Mouse (Mus musculus): Measurements from ENCODE around the gene Pald1. TPM values are rescaled to one million over a fixed set of nuclear protein-coding genes. Genes with fewer than 3 reads are reported as not detected.

Pald1 gene
- total and polyA plus RNA-seq, 3 experiments = 2.9 to 6.4 TPM; not detected in 1

DNA sequence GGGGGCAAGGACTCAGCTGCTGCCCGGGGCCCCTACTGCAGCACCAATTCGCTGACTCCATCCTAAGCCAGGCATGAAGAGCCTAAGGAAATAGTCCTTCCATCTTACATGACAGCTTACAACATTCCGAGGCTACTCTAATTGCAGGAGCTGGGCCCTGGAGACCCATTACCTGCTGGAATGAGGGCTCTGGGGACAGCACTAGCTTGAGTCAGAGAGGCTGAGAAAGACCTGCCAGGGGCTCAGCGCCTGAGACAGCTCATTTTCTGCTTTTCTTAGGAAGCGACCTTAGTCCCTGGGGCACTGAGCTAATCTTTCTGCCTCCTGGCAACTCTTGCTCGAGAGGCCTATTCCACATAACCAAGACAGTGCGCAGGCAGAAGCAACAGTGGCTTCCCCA is 54.4 kb downstream of the Pald1 start:
- Histone ChIP-seq H3K9ac (ENCODE audit: control insufficient read depth, low read depth, low read length, poor library complexity, severe bottlenecking) (no peak overlapping the region), H3K79me2 (ENCODE audit: control insufficient read depth, insufficient read depth, low read length, poor library complexity) (no peaks in the 10 kb centered on the region), H3K27ac (ENCODE audit: control insufficient read depth, low read depth, low read length) (no peak overlapping the region), H3K36me3 (ENCODE audit: control insufficient read depth in 1 of 2, insufficient read depth in 2 of 2, low read length in 2 of 2) (no peaks in the 10 kb centered on the region), H3K27me3 (ENCODE audit: control insufficient read depth in 1 of 2, insufficient read depth in 2 of 2, low read length in 2 of 2) (no peaks in the 10 kb centered on the region), H3K4me1 (ENCODE audit: control insufficient read depth in 1 of 2, insufficient read depth in 2 of 2, low read length in 2 of 2) (no peaks in the 10 kb centered on the region), H3K9me3 (replicated peaks; ENCODE audit: insufficient read depth, low read length) (no peaks in the 10 kb centered on the region), H3K4me3 (ENCODE audit: control insufficient read depth in 1 of 2, insufficient read depth in 1 of 2, low read depth in 2 of 2, low read length in 2 of 2) (no peak overlapping the region)
- no peak for DNase-seq (ENCODE audit: low read depth, low spot score)
- no peak for TF ChIP-seq ZNF384 (IDR thresholded peaks at IDR 0.05; ENCODE audit: low read depth, low read length)
- TF ChIP-seq KAT2A (conservative IDR thresholded peaks at IDR 0.05; ENCODE audit: low read depth, low read length) = no peak
- TF ChIP-seq ELF1 (IDR thresholded peaks at IDR 0.05; ENCODE audit: low read depth, low read length) = no peak
- TF ChIP-seq MAZ (IDR thresholded peaks at IDR 0.05; ENCODE audit: low read depth, low read length) = no peak
- no peak for TF ChIP-seq MXI1 (IDR thresholded peaks at IDR 0.05; ENCODE audit: low read depth, low read length)
- no peak for TF ChIP-seq UBTF (IDR thresholded peaks at IDR 0.05; ENCODE audit: borderline replicate concordance, insufficient read depth, low read depth, low read length)
- TF ChIP-seq CHD1 (IDR thresholded peaks at IDR 0.05; ENCODE audit: low read depth, low read length) = no peak
- TF ChIP-seq GABPA (IDR thresholded peaks at IDR 0.05; ENCODE audit: low read depth, low read length) = no peak
- no peak for TF ChIP-seq ZKSCAN1 (IDR thresholded peaks at IDR 0.05; ENCODE audit: low read depth, low read length)
- TF ChIP-seq MEF2A (IDR thresholded peaks at IDR 0.05; ENCODE audit: extremely low read depth, insufficient replicate concordance, low read depth, low read length, poor library complexity, severe bottlenecking) = no peak
- TF ChIP-seq HCFC1 (IDR thresholded peaks at IDR 0.05; ENCODE audit: low read depth, low read length) = no peak
- no peak for TF ChIP-seq MYB (IDR thresholded peaks at IDR 0.05; ENCODE audit: low read depth, low read length)
- TF ChIP-seq POLR2A (IDR thresholded peaks at IDR 0.05; ENCODE audit: control insufficient read depth in 1 of 2, insufficient read depth in 1 of 2, low read depth in 1 of 2, low read length in 2 of 2, poor library complexity in 1 of 2) = no peak

DNA sequence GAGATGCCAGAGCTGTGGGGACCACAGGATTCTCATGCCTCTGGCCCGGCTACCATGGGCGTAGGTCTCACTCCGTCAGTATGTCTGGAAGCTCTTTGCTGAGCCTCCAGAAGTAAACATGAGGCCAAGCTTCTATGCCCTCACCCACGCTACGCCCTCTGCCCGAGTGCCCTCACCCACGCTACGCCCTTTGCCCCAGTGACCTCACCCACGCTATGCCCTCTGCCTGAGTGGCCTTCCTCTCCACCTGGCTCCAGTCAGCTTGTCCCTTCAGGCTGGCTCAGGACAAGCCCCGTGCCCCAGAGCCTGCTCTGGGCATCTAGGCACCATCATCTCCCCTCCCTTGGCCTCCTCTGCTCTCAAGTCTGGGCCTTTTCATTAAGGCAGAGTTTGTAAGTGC is 55.8 kb downstream of the Pald1 start:
- Histone ChIP-seq H3K4me3 (ENCODE audit: control insufficient read depth in 1 of 2, insufficient read depth in 1 of 2, low read depth in 2 of 2, low read length in 2 of 2) (no peak overlapping the region), H3K36me3 (ENCODE audit: control insufficient read depth in 1 of 2, insufficient read depth in 2 of 2, low read length in 2 of 2) (no peaks in the 10 kb centered on the region), H3K27me3 (ENCODE audit: control insufficient read depth in 1 of 2, insufficient read depth in 2 of 2, low read length in 2 of 2) (no peaks in the 10 kb centered on the region), H3K9me3 (replicated peaks; ENCODE audit: insufficient read depth, low read length) (no peaks in the 10 kb centered on the region), H3K27ac (ENCODE audit: control insufficient read depth, low read depth, low read length) (no peak overlapping the region), H3K9ac (ENCODE audit: control insufficient read depth, low read depth, low read length, poor library complexity, severe bottlenecking) (no peak overlapping the region), H3K4me1 (ENCODE audit: control insufficient read depth in 1 of 2, insufficient read depth in 2 of 2, low read length in 2 of 2) (no peaks in the 10 kb centered on the region), H3K79me2 (ENCODE audit: control insufficient read depth, insufficient read depth, low read length, poor library complexity) (no peaks in the 10 kb centered on the region)
- no peak for DNase-seq (ENCODE audit: low read depth, low spot score)
- no peak for TF ChIP-seq NRF1 (IDR thresholded peaks at IDR 0.05; ENCODE audit: insufficient read depth, low read depth, low read length, poor library complexity, severe bottlenecking)
- no peak for TF ChIP-seq ZMIZ1 (IDR thresholded peaks at IDR 0.05; ENCODE audit: low read depth, low read length)
- no peak for TF ChIP-seq ZKSCAN1 (IDR thresholded peaks at IDR 0.05; ENCODE audit: low read depth, low read length)
- TF ChIP-seq ELF1 (IDR thresholded peaks at IDR 0.05; ENCODE audit: low read depth, low read length) = no peak
- no peak for TF ChIP-seq NELFE (IDR thresholded peaks at IDR 0.05; ENCODE audit: low read depth, low read length)
- TF ChIP-seq BHLHE40 (IDR thresholded peaks at IDR 0.05; ENCODE audit: borderline replicate concordance, low read depth, low read length) = no peak
- no peak for TF ChIP-seq RCOR1 (IDR thresholded peaks at IDR 0.05; ENCODE audit: low read depth, low read length)
- TF ChIP-seq CHD1 (IDR thresholded peaks at IDR 0.05; ENCODE audit: low read depth, low read length) = no peak
- no peak for TF ChIP-seq USF1 (IDR thresholded peaks at IDR 0.05; ENCODE audit: low read depth, low read length)
- no peak for TF ChIP-seq MAZ (IDR thresholded peaks at IDR 0.05; ENCODE audit: low read depth, low read length)
- TF ChIP-seq CTCF (IDR thresholded peaks at IDR 0.05 in 2 of 3, conservative IDR thresholded peaks at IDR 0.05 in 1 of 3; ENCODE audit: control insufficient read depth in 1 of 3, insufficient read depth in 1 of 3, low read depth in 2 of 3, low read length in 3 of 3, poor library complexity in 1 of 3, severe bottlenecking in 1 of 3) = no peak
- TF ChIP-seq TCF12 (IDR thresholded peaks at IDR 0.05; ENCODE audit: low read depth, low read length) = no peak
- TF ChIP-seq MXI1 (IDR thresholded peaks at IDR 0.05; ENCODE audit: low read depth, low read length) = no peak
- no peak for TF ChIP-seq MAFK (IDR thresholded peaks at IDR 0.05; ENCODE audit: borderline replicate concordance, low read depth, low read length)
- TF ChIP-seq CHD2 (IDR thresholded peaks at IDR 0.05; ENCODE audit: low read length) = no peak
- TF ChIP-seq EP300 (IDR thresholded peaks at IDR 0.05; ENCODE audit: low read depth in 1 of 2, low read length in 2 of 2) = no peak
- no peak for TF ChIP-seq HCFC1 (IDR thresholded peaks at IDR 0.05; ENCODE audit: low read depth, low read length)
- TF ChIP-seq KAT2A (conservative IDR thresholded peaks at IDR 0.05; ENCODE audit: low read depth, low read length) = no peak

All from MEL (cell line).